Mouse (Mus musculus) right cerebral cortex, postnatal 36 days (tissue): Measurements from ENCODE around the gene Bicdl2.
A peak's percentile ranks its signal among the peaks of the same experiment; 100 is the strongest.

Experiments used
- DNase-seq, 2 experiments: peaks; one replicate each; pipeline ENCODE4 v3.0.0; 2022; ENCODE audit warnings: low spot score in 2 of 2, mixed read lengths in 1 of 2

Gene Bicdl2

GRCm38 (mm10) chr17:23660117-23660875 is at the start of gene Bicdl2:
TSS of gene Bicdl2 (plus strand) at chr17:23660506.
- DNase-seq: no peak

DNA sequence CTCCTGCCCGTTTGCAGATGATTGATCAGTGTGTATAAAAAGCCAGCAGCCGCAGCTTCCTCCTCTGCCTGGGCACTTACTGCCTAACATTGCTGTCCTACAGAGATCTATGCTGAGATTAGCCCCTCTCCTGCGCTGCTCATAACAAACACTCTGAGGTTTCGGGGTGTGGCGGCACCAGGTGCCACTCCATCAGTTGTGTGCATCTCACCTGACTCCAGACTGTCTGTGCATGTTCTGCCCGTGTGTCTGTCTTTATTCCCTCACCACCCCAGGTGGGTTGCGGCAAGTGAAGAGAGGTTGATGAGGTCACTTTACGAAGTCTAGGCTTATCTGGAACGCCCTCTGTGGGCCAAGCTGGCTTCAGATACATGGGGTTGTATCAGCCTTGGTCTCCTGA is 43.2 kb upstream of the Bicdl2 start:
- no peak for DNase-seq

DNA sequence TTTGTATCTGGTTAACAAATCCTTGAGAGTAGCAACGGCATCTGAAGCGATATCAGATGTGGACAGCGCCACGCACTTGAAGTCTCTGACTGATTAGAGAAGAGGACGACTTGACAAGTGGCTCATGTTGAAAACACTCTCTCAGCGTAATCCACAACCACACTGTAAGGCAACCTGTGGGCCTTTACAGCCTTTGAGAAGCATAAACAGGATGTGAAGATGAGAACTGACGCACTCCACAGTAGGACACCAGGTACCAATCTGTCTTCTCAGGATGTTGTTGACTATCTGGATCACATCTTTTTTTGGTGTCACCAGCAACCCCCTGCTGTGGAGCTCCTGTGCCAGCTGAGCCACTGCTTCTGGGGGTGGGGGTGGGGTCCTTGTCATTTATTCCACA is 40.0 kb upstream of the Bicdl2 start:
- no peak for DNase-seq

DNA sequence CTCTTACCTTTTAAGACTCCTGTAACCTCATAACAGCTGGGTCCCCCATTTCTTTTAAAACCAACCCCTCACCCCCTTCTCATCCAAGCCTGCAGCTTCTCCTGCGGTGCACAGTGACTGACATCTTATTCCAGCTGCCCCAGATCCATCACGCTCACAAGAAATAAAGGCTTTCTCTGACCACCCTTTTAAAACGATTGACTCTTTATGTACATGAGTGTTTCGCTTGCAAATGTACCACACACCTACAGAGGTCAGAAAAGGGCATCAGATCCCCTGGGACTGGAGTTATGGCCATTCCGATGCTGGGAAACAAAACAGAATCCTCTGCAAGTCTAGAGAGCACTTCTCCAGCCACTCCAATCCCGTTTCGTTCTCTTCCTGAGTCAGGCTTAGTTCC is 32.5 kb upstream of the Bicdl2 start:
- no peak for DNase-seq

GRCm38 (mm10) chr17:23630195-23631020 is 29.9 kb upstream of the Bicdl2 start:
- peak; percentile 75 to 84 for DNase-seq

GRCm38 (mm10) chr17:23631241-23631640 is 29.1 kb upstream of the Bicdl2 start:
- no peak for DNase-seq

GRCm38 (mm10) chr17:23644613-23645495 is 15.5 kb upstream of the Bicdl2 start, which contains the start of gene Mmp25:
TSS of gene Mmp25 (minus strand) at chr17:23645277.
- DNase-seq: no peak

DNA sequence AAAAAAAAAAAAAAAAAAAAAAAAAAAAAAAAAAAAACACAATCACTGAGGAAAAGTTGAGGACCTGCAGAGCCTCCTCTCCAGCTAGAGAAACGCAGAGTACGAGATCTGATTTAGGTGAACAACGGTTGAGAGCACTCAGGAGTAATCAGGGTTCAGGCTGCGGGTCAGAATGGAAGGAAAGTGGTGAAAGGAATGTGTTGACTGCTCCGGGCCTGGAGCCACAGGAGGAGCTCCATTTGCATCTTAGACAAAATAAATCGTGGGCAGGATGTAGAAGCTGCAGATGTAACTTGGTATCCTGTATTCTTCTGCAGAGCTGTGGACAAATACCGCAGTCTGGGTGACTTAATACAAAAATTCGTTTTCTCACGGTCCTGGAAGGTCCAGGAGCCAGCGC is 14.4 kb upstream of the Bicdl2 start:
- DNase-seq: no peak

- no peak for DNase-seq
Observed at GRCm38 (mm10) chr17:23651363-23651762, 8.9 kb upstream of the Bicdl2 start.

DNA sequence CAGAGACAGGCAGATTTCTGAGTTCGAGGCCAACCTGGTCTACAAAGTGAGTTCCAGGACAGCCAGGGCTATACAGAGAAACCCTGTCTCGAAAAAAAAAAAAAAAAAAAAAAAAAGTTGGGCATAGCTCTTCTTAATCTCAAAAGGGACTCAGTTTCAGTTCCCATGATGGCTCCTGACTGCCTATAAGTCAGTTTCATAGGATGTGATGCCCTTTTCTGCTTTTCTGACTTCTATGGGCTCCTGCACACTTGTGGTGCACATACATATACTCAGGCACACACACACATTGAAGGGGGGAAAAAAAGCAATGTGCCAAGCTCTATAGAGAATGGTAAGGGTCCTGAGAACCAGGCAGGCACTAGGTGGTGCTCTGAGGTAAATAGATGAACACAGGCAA is 7.0 kb upstream of the Bicdl2 start:
- no peak for DNase-seq

DNA sequence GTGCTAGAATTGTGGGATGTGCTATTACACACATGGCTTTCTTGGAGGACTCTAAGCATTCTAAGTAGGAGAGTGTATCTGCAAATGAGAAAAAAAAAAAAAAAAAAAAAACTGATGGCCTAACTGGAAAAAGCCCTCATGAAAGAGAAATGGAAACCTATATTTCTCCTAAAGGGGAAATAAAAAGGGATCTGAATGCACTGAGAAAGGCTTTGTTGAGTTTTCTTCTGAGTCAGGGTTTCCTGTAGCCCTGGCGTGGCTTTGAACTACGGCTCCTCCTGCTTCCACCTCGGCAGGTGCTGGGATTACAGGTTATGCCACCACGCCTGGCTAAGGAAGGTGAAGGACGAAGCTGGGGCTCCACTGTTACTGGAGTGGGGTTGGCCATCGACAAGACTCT is 6.3 kb upstream of the Bicdl2 start:
- DNase-seq: no peak

DNA sequence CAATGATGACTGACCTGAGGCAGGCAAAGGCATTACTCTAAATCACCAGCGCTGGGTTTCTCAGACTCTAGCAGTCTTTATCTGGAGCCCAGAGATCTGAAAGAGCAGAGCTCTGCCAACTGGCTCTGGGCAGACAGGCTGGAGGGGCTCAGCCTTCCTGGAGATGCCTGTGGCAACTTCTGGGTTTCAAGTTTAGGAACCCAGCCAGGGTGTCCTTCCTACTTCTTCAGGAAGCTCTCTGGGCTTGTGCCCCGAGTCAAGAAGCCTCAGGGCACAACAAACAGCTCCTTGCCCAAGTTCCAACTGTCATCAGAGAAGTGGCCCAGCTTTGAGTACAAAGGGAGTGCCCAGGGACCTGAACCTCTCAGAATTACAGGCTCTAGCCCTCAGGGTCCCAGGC is 5.9 kb upstream of the Bicdl2 start:
- DNase-seq: no peak

DNA sequence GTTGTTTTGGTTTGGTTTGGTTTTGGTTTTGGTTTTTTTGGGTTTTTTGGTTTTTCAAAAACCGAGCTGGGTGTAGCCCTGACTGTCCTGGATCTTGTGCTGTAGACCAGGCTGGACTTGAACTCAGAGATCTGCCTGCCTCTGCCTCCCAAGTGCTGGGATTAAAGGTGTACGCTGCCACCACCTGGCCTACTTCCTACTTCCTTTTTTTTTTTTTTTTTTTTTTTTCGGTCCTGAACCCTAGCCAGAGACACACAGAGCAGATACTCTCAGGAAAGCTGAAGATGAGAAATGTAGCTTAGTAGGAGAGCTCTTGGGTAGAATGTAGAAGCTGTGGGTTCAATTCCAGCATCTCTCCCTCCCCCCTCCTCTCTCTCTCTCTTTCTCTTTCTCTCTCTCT is 1.9 kb upstream of the Bicdl2 start:
- no peak for DNase-seq

DNA sequence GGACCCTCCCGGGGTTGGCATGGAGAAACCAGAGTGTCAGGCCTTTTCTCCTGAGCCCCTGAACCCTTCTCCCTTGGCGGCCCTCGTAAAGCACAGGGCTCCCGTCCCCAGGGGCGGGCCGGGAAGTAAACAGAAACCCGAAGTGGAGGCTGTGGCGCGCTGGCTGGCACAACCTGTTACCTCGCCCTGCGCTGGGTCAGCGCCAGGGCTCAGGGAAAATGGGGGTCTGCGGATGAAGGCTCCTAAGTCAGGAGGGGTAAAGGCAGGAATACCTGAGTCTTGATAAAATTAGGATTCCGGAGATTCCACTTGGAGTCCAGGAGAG is 532 bp downstream of the Bicdl2 start:
- DNase-seq: no peak

DNA sequence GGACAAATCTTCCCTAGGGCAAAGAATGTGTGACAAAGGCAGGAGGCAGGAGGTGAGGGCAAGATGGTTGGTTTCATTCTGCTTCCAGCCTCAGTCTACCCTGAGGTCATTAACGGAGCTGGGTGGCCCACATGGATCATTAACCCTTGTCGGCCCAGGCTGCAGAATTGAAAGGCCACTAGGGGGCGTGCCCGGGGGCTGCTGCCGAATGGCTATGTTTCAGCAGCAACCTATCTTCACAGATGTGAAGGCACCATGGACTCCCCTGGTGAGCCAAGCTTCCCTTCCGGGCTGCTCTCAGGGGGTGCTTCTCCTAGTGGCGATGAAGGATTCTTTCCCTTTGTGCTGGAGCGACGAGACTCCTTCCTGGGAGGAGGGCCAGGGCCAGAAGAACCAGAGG is 1.2 kb downstream of the Bicdl2 start:
- no peak for DNase-seq

- no peak for DNase-seq
Observed at GRCm38 (mm10) chr17:23664556-23665021, 4.3 kb downstream of the Bicdl2 start.

DNA sequence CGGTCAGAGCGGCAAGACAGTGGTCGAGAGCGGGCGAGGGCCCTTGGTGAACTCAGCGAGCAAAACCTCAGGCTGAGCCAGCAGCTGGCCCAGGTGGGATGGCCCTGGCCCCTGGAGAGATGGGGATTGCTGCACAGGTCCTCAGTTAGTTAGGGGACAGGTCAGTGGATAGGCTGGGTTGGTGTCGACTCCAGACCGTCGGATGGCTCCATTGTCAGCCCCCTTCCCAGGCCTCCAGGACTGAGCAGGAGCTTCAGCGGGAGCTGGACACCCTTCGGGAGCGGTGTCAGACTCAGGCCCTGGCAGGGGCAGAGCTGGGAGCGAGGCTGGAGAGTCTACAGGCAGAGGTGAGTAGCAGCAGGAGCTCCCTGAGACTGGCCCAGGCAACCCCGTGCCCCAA is 5.2 kb downstream of the Bicdl2 start:
- no peak for DNase-seq

GRCm38 (mm10) chr17:23670516-23671074 is 10.3 kb downstream of the Bicdl2 start:
- DNase-seq: no peak

- no peak for DNase-seq
Observed at GRCm38 (mm10) chr17:23671519-23671918, 11.2 kb downstream of the Bicdl2 start.

DNA sequence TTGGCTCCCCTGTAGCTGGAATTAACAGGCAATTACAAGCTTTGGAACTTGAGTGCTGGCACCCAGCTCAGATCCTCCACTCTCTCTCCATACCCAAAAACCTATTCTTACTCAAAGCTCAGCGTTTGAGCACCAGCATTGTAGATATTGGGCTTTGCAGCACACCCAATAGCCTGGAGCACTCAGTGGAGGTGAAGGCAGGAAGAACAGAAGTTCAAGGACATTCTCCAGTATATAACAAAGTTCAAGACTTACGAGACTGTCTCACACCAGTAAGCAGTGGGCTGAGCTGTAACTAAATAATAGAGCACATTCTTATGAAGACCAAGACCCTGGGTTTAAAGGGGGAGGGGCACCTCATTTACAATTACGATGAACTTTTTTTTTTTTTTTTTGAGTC is 12.5 kb downstream of the Bicdl2 start:
- no peak for DNase-seq

DNA sequence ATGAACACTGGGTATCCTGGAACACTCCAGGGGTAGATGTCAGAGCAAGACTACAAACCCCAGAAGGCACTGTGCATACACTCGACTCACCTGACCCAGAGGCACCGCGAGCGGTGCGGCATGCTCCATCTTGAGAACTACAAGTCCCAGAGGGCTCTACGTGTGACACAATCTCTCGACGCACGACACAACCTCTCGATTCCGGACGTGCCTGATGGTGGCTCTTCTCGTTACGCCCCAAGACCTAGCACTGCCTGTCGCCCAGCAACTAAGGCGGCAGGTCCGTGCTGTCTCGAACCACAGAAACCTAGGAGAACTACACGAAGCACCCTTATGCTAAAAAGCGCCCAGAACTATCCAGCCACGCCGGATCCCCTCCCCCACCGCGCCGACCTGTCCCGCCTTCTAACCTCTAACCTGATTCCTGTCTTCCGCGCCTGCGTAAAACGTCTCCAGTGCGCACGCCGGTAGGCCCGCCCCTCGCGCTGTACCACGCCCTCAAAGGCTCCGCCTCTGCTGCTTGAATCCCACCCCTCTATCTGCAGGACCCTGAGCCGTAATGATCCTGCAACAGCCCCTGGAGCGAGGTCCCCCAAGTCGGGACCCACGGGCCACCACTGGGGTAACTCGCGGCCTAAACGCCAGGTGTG is 13.2 kb downstream of the Bicdl2 start, which contains the start of the genes Hcfc1r1 and Thoc6:
Gene Hcfc1r1, plus strand, starts transcription at position 173 of the 650 bp plus-strand sequence.
Gene Thoc6, minus strand, starts transcription at position 459 of the 650 bp plus-strand sequence.
- peak; percentile 95 to 97 for DNase-seq
